Mouse (Mus musculus) right cerebral cortex, postnatal 4 days (tissue): ENCODE measurements at regions not wholly inside any gene's neighbourhood (a gene's known extent, or its start where the extent isn't known, plus 50 kb on each side); places are given as distances from the start of the nearest gene placed in this dataset.
"Not testable (repeated sequence)": the region's sequence is repeated elsewhere in the genome, so short reads cannot be mapped to it uniquely, and the experiment has no call there.

Source experiments
- DNase-seq: peaks from one replicate; pipeline ENCODE4 v3.0.0-alpha.2; 2022

- no peak for DNase-seq
Measured at GRCm38 (mm10) chr8:103507068-103507467, 594.4 kb upstream of the Cdh5 start.

- DNase-seq, result no peak
Measured at GRCm38 (mm10) chr8:103520141-103520866, 581.1 kb upstream of the Cdh5 start.

GRCm38 (mm10) chr8:103530903-103531302 is 570.5 kb upstream of the Cdh5 start:
- no peak for DNase-seq

- no peak for DNase-seq
Measured at GRCm38 (mm10) chr8:103534971-103535370, 566.5 kb upstream of the Cdh5 start.

GRCm38 (mm10) chr8:103536856-103537255 is 564.6 kb upstream of the Cdh5 start:
- no peak for DNase-seq

- DNase-seq, result no peak
Measured at GRCm38 (mm10) chr8:103541954-103542353, 559.5 kb upstream of the Cdh5 start.

- no peak for DNase-seq
Measured at GRCm38 (mm10) chr8:103551916-103552535, 549.4 kb upstream of the Cdh5 start.

- DNase-seq, result no peak
Measured at GRCm38 (mm10) chr8:103561606-103562005, 539.8 kb upstream of the Cdh5 start.

GRCm38 (mm10) chr8:103570864-103571425 is 530.5 kb upstream of the Cdh5 start:
- DNase-seq, result no peak

- no peak for DNase-seq
Measured at GRCm38 (mm10) chr8:103577147-103577546, 524.3 kb upstream of the Cdh5 start.

GRCm38 (mm10) chr8:103578006-103578405 is 523.4 kb upstream of the Cdh5 start:
- DNase-seq, result no peak

GRCm38 (mm10) chr8:103608291-103608690 is 493.1 kb upstream of the Cdh5 start:
- DNase-seq, result no peak

- DNase-seq, result peak; percentile 41
Measured at GRCm38 (mm10) chr8:103623781-103624434, 477.5 kb upstream of the Cdh5 start.

GRCm38 (mm10) chr8:103625166-103625890 is 476.1 kb upstream of the Cdh5 start:
- DNase-seq, result no peak

GRCm38 (mm10) chr8:103626446-103626845 is 475.0 kb upstream of the Cdh5 start:
- DNase-seq, result no peak

- no peak for DNase-seq
Measured at GRCm38 (mm10) chr8:103632543-103632942, 468.9 kb upstream of the Cdh5 start.

GRCm38 (mm10) chr8:103634951-103635350 is 466.5 kb upstream of the Cdh5 start:
- no peak for DNase-seq

- DNase-seq, result no peak
Measured at GRCm38 (mm10) chr8:103643621-103644020, 457.8 kb upstream of the Cdh5 start.

- peak; percentile 87 for DNase-seq
Measured at GRCm38 (mm10) chr8:103644106-103644505, 457.3 kb upstream of the Cdh5 start.

- no peak for DNase-seq
Measured at GRCm38 (mm10) chr8:103644845-103645244, 456.6 kb upstream of the Cdh5 start.

- no peak for DNase-seq
Measured at GRCm38 (mm10) chr8:103664796-103665195, 436.6 kb upstream of the Cdh5 start.

GRCm38 (mm10) chr8:103686233-103686632 is 415.2 kb upstream of the Cdh5 start:
- DNase-seq, result not testable (repeated sequence)

- DNase-seq, result no peak
Measured at GRCm38 (mm10) chr8:103690438-103690837, 411.0 kb upstream of the Cdh5 start.
